Mouse (Mus musculus): Measurements from ENCODE around the gene Slc2a12.

DNA sequence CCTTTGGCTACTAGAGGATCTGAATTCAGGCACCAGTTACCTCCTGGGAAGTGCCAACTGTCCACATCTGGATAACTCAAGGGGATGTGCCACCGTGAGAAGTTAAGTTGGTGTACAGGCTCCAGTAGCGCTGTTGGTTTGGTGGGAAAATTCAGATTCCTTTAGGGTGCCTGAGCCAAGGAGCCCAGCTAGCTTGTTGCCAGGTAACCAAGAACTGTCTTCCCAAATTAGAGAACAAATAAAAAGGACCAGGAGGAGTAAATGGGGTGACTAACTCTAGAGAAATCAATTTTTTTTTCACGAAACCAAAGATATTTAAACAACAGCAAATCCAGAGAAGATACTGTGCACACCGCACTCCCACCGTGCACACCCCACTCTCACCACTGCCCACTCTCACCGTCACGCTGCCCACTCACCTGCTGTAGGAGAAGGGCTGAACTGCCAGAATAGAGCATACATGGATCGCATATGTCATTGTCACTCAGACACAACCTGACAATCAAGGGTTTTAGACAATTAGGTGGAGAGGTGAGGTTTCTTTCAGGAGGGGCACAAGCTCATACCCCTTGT is 45.8 kb upstream of the Slc2a12 start:
- TF ChIP-seq POLR2A (IDR thresholded peaks at IDR 0.05; ENCODE audit: low read depth, low read length) (no peak), CTCF (IDR thresholded peaks at IDR 0.05; ENCODE audit: extremely low read depth, insufficient read length, insufficient replicate concordance, low read depth, low read length) (no peak)

All from small intestine, adult 2 months (tissue).